Mouse (Mus musculus) liver, embryonic 14.5 days (tissue): Measurements from ENCODE around the gene Mgea5. TPM values are rescaled to one million over a fixed set of nuclear protein-coding genes. Genes with fewer than 3 reads are reported as not detected.
A peak's percentile ranks its signal among the peaks of the same experiment; 100 is the strongest.

Experiments used
- ATAC-seq: fragments of 200-750 bp; cut with Nextera tagmentation; 2 replicates; pipeline ENCODE4 v1.8.0; 2017; ENCODE audit warnings: moderate number of reproducible peaks, mild to moderate bottlenecking, moderate library complexity; ENCODE audit not compliant: insufficient read depth
- DNase-seq, 3 experiments: peaks; one replicate each; pipeline ENCODE4 v3.0.0-alpha.2; 2012 to 2013; ENCODE audit warnings: low read depth in 3 of 3, low spot score in 3 of 3
- H3K27ac ChIP-seq: fragments of 300-500 bp; sonication (generic); 2 replicates; pipeline ENCODE4 v1.5.1; 2014; ENCODE audit warnings: moderate library complexity, mild to moderate bottlenecking, control low read depth, inconsistent platforms
- H3K27me3 ChIP-seq: fragments of 300-500 bp; sonication (generic); 2 replicates; pipeline ENCODE4 v1.6.1; 2014; ENCODE audit warnings: mild to moderate bottlenecking, low read length, moderate library complexity; ENCODE audit not compliant: control insufficient read depth, insufficient read depth
- H3K36me3 ChIP-seq: fragments of 300-500 bp; sonication (generic); replicated peaks from 2 replicates; pipeline ENCODE4 v1.6.1; 2014; ENCODE audit warnings: low read depth; ENCODE audit not compliant: control insufficient read depth, insufficient read depth
- H3K4me1 ChIP-seq, 2 experiments: fragments of 200-500 bp in 1 of 2; fragments of 300-500 bp in 1 of 2; sonication (generic) in 1 of 2; replicated peaks; 2 replicates each; pipeline ENCODE4 v1.6.1; 2012 to 2014; ENCODE audit warnings: antibody characterized with exemption in 1 of 2, inconsistent platforms in 1 of 2, low read length in 1 of 2; ENCODE audit not compliant: control insufficient read depth in 2 of 2, insufficient read depth in 2 of 2
- H3K4me2 ChIP-seq: fragments of 300-500 bp; sonication (generic); 2 replicates; pipeline ENCODE4 v1.6.1; 2014; ENCODE audit warnings: low read depth, mild to moderate bottlenecking, control low read depth, moderate library complexity
- H3K4me3 ChIP-seq, 2 experiments: fragments of 200-500 bp in 1 of 2; fragments of 300-500 bp in 1 of 2; sonication (generic) in 1 of 2; 2 replicates each; pipeline ENCODE4 v1.5.1; 2012 to 2014; ENCODE audit warnings: low read depth in 2 of 2, low read length in 2 of 2, mild to moderate bottlenecking in 2 of 2, control low read depth in 1 of 2, inconsistent platforms in 1 of 2, moderate library complexity in 1 of 2; ENCODE audit not compliant: insufficient read depth in 1 of 2
- H3K9ac ChIP-seq: fragments of 300-500 bp; sonication (generic); replicated peaks from 2 replicates; pipeline ENCODE4 v1.6.1; 2014; ENCODE audit warnings: mild to moderate bottlenecking, control low read depth, moderate library complexity
- H3K9me3 ChIP-seq: fragments of 300-500 bp; sonication (generic); 2 replicates; pipeline ENCODE4 v1.6.1; 2016; ENCODE audit warnings: low read length, mixed read lengths; ENCODE audit not compliant: control insufficient read depth
- CTCF ChIP-seq: IDR thresholded peaks from 2 replicates; pipeline ENCODE4 v1.5.1; 2016; ENCODE audit warnings: antibody characterized with exemption, low read depth, control low read depth
- EP300 ChIP-seq: IDR thresholded peaks from 2 replicates; pipeline ENCODE4 v1.6.1; 2016; ENCODE audit warnings: antibody characterized with exemption, low read depth
- WGBS: fragments of 180-500 bp; shearing (Covaris S2); extraction: QIAGEN DNeasy Blood & Tissue Kit; methylation state at CpG from one replicate; pipeline ENCODE4 v1.1.7; 2014; ENCODE audit not compliant: insufficient replicate concordance; 5-methylcytosine and 5-hydroxymethylcytosine counted together
- polyA plus RNA-seq, 2 experiments: library from polyadenylated mRNA; depleted of rRNA in 1 of 2; stranded (reverse) in 1 of 2; unstranded in 1 of 2; fragments of >200 nt; fragmentation: Nextera tagmentation in 1 of 2; extraction: Ambion mirVana in 1 of 2; gene quantifications; 2 replicates each; pipeline versions ENCODE4 v1.2.1 to v1.2.3; 2012 to 2014

Gene Mgea5
- polyA plus RNA-seq, 2 experiments = 15.0 to 25.2 TPM

GRCm38 (mm10) chr19:45725677-45726277 is 57.9 kb downstream of the Mgea5 start:
- Histone ChIP-seq H3K4me2 (no peak overlapping the region), H3K27me3 (no peaks in the 10 kb centered on the region), H3K4me3 (no peak overlapping the region), H3K4me1 (no peaks in the 10 kb centered on the region), H3K36me3 (no peaks in the 10 kb centered on the region), H3K9ac (no peak overlapping the region), H3K27ac (no peak overlapping the region), H3K9me3 (no peaks in the 10 kb centered on the region)
- ATAC-seq = no peak
- 42% methylated on average over 14 of the region's 14 CpGs for WGBS
- no peak for TF ChIP-seq CTCF
- TF ChIP-seq EP300 = no peak
- DNase-seq = no peak

DNA sequence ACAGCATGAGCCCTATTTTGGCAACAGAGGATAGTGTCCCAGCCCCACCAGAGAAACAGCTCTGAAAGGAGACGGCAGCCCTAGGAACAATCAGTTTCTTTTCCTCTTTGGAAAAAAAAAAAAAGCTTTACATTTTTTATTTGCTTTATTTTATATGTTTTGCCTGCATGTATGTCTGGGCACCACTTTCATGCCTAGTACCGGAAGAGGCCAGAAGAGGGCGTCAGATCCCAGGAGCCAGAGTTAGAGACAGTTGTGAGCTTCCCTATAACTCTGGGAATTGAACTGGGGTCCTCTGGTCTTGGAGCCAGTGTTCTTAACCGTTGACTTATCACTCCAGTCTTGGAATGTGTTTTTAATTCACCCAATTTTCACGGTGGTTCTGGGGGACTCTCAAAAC is 61.4 kb downstream of the Mgea5 start:
- H3K9me3 ChIP-seq = no peaks in the 10 kb centered on the region
- H3K4me2 ChIP-seq = no peak overlapping the region
- H3K36me3 ChIP-seq = no peaks in the 10 kb centered on the region
- ATAC-seq = no peak
- H3K4me1 ChIP-seq = 0 out of 4 replicates have a peak, but pooled peaks cover 0 to 2% of the 10 kb centered on the region in 2 experiments
- no peak overlapping the region for H3K27ac ChIP-seq
- DNase-seq = no peak
- no peak overlapping the region for H3K4me3 ChIP-seq
- 59% methylated on average over 5 of the region's 5 CpGs for WGBS
- H3K27me3 ChIP-seq = peaks cover 6% of the 10 kb centered on the region
- no peak overlapping the region for H3K9ac ChIP-seq
- TF ChIP-seq EP300 (no peak), CTCF (peak; percentile 45)

DNA sequence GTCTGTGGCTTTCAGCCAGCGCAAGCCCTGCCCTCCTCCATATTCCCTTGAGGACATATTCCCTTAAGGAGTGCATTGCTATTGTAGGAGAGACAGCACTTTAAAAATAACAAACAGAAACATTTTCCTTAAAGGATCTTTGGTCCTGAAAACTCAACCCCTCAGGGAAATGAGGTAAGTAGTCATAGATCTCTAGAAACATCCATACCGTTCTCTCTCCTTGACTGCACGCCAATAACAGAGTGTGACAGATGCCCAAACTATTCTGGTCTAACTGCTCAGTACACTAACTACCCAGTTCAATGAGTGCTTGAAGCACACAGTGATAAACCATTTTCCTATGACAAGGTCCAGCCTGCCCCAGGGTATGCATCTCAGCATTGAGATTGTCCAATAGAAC is 65.4 kb downstream of the Mgea5 start:
- no peak for TF ChIP-seq EP300
- TF ChIP-seq CTCF = no peak
- H3K9me3 ChIP-seq = no peaks in the 10 kb centered on the region
- 0 out of 4 replicates have a peak, but pooled peaks cover 0 to 2% of the 10 kb centered on the region in 2 experiments for H3K4me1 ChIP-seq
- ATAC-seq (no peak), DNase-seq (no peak)
- H3K9ac ChIP-seq = no peak overlapping the region
- no peak overlapping the region for H3K4me3 ChIP-seq
- H3K4me2 ChIP-seq = no peak overlapping the region
- H3K36me3 ChIP-seq = no peaks in the 10 kb centered on the region
- peaks cover 6% of the 10 kb centered on the region for H3K27me3 ChIP-seq
- H3K27ac ChIP-seq = no peak overlapping the region
- WGBS = 66% methylated on average over 3 of the region's 3 CpGs

DNA sequence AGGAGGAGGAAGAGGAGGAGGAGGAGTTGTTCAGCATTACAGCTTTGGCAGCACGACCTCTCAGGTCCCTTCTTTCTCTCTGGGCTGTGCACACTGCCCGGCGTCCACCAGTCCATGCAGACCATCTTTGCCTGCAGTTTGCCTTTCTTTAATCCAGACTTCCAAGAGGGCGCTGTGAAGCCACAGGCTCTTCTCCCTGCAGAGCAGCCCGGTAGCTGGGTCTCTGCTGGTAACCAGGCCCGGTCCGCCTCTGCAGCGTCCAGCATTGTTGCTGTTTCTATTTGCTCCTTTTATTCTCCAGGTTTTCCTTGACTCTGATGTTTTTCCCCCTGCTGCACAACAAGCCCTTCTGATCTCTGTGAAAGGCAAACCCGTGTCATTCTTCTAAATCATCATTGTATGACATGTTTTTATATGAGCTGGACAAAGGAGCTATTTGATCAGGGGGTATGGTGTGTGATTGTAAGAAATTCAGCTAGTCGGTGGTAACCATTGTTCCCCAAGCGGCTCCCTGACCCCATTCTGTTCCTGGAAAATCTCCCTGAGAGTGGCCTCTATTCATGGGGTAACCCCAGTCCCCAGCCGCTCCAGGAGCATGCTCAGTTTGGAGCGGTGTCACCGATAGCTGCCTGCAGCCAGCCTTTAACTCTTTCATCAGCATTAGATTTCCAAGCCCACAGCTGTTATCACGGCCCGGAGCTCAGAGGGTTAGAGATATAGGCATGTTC is 66.0 kb downstream of the Mgea5 start:
- H3K9ac ChIP-seq = no peak overlapping the region
- H3K27me3 ChIP-seq = peaks cover 6% of the 10 kb centered on the region
- H3K27ac ChIP-seq = no peak overlapping the region
- 21% methylated on average over 16 of the region's 16 CpGs for WGBS
- H3K9me3 ChIP-seq = no peaks in the 10 kb centered on the region
- no peak for DNase-seq
- no peak overlapping the region for H3K4me3 ChIP-seq
- ATAC-seq = no peak
- TF ChIP-seq CTCF (peak; percentile 35), EP300 (no peak)
- no peak overlapping the region for H3K4me2 ChIP-seq
- H3K4me1 ChIP-seq = 0 out of 4 replicates have a peak, but pooled peaks cover 0 to 2% of the 10 kb centered on the region in 2 experiments
- no peaks in the 10 kb centered on the region for H3K36me3 ChIP-seq

- TF ChIP-seq EP300 = no peak
- TF ChIP-seq CTCF = no peak
- Histone ChIP-seq H3K27me3 (no peaks in the 10 kb centered on the region), H3K9me3 (no peaks in the 10 kb centered on the region), H3K4me1 (no peaks in the 10 kb centered on the region; a peak in 1 of 4 replicates), H3K4me2 (no peak overlapping the region), H3K9ac (no peak overlapping the region), H3K4me3 (no peak overlapping the region), H3K36me3 (no peaks in the 10 kb centered on the region), H3K27ac (no peak overlapping the region)
- no peak for DNase-seq
- no peak for ATAC-seq
- WGBS = 54% methylated on average over 3 of the region's 3 CpGs
Measured at GRCm38 (mm10) chr19:45708704-45709103, 74.9 kb downstream of the Mgea5 start.

Other genes starting within 250 kb of the Mgea5 start
- 3.4 and 3.7 TPM in 2 replicates for gene Poll, start 223.3 kb downstream of the Mgea5 start, polyA plus RNA-seq (2012; rRNA removed)
- 4.1 and 5.0 TPM in 2 replicates for gene Poll, start 223.3 kb downstream of the Mgea5 start, polyA plus RNA-seq (2014; fragmentation: Nextera tagmentation; extraction: Ambion mirVana)
- gene Gm17018, start 223.2 kb downstream of the Mgea5 start, polyA plus RNA-seq (2012; rRNA removed) = 3.5 and 7.5 TPM in 2 replicates
- 15.5 and 19.0 TPM in 2 replicates for gene Gm17018, start 223.2 kb downstream of the Mgea5 start, polyA plus RNA-seq (2014; fragmentation: Nextera tagmentation; extraction: Ambion mirVana)
- gene Fbxw4, start 123.5 kb downstream of the Mgea5 start, polyA plus RNA-seq (2012; rRNA removed) = 14.5 and 18.9 TPM in 2 replicates
- 2.5 and 3.1 TPM in 2 replicates for gene Fbxw4, start 123.5 kb downstream of the Mgea5 start, polyA plus RNA-seq (2014; fragmentation: Nextera tagmentation; extraction: Ambion mirVana)
- gene Fgf8, start 40.9 kb downstream of the Mgea5 start, polyA plus RNA-seq (2012; rRNA removed) = 0.08 TPM in 1 of 2 replicates, not detected in the other
- gene Fgf8, start 40.9 kb downstream of the Mgea5 start, polyA plus RNA-seq (2014; fragmentation: Nextera tagmentation; extraction: Ambion mirVana) = not detected in 2 replicates
- gene Npm3, start 34.2 kb downstream of the Mgea5 start, polyA plus RNA-seq (2012; rRNA removed) = 59.0 and 59.7 TPM in 2 replicates
- 10.6 and 11.4 TPM in 2 replicates for gene Npm3, start 34.2 kb downstream of the Mgea5 start, polyA plus RNA-seq (2014; fragmentation: Nextera tagmentation; extraction: Ambion mirVana)
- gene Kcnip2, start 32.2 kb upstream of the Mgea5 start, polyA plus RNA-seq (2012; rRNA removed) = 1.7 TPM in 2 replicates
- 1.5 and 1.7 TPM in 2 replicates for gene Kcnip2, start 32.2 kb upstream of the Mgea5 start, polyA plus RNA-seq (2014; fragmentation: Nextera tagmentation; extraction: Ambion mirVana)
- 2.0 and 2.2 TPM in 2 replicates for gene Armh3, start 214.7 kb upstream of the Mgea5 start, polyA plus RNA-seq (2012; rRNA removed)
- 2.6 and 2.8 TPM in 2 replicates for gene Armh3, start 214.7 kb upstream of the Mgea5 start, polyA plus RNA-seq (2014; fragmentation: Nextera tagmentation; extraction: Ambion mirVana)
- 0.96 and 1.2 TPM in 2 replicates for gene Hps6, start 219.7 kb upstream of the Mgea5 start, polyA plus RNA-seq (2012; rRNA removed)
- gene Hps6, start 219.7 kb upstream of the Mgea5 start, polyA plus RNA-seq (2014; fragmentation: Nextera tagmentation; extraction: Ambion mirVana) = 1.3 and 1.4 TPM in 2 replicates